Mouse (Mus musculus): ENCODE data around the gene Prkce. TPM values are rescaled to one million over a fixed set of nuclear protein-coding genes. Genes with fewer than 3 reads are reported as not detected.

Gene Prkce
- polyA plus RNA-seq, 1 experiment from 2014 or later = 9.4 TPM

DNA sequence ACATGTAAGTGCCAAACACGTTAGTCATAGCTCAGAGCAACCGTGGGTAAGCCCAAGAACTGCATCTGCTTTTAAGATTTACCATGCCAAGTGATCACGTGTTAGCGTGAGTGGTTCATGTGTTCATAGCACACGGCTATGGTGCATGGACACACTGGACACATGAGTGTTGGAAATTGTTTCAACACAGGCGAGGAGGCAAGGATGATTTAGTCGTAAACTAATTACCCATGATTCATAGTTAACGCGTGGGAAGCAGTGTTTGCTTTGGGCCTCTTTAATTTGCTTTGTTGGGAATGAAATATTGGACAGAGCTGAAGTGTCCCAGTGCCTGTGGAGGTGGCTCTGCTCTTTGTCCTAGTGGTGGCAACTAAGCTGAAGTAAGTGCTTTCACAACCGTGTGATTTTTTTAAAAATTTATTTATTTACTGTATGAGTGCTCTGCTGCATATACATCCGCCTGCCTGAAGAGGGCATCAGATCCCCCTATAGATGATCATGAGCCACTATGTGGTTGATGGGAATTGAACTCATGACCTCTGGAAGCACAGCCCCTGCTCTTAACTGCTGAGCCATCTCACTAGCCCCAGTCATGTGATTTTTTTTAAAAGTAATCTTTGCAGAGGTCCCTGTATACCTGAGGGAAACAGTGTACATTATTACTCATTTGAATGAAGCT lies 290.9 kb downstream of the Prkce start:
- WGBS = 84% methylated on average over 11 of the region's 11 CpGs
- Histone ChIP-seq H3K27me3 (ENCODE audit: insufficient read depth, poor library complexity, severe bottlenecking) (no peaks in the 10 kb centered on the region), H3K9me3 (no peaks in the 10 kb centered on the region), H3K27ac (no peak overlapping the region), H3K4me3 (no peak overlapping the region), H3K4me1 (peaks cover 42% of the 10 kb centered on the region), H3K36me3 (no peaks in the 10 kb centered on the region)
- DNase-seq (ENCODE audit: low spot score) = no peak

DNA sequence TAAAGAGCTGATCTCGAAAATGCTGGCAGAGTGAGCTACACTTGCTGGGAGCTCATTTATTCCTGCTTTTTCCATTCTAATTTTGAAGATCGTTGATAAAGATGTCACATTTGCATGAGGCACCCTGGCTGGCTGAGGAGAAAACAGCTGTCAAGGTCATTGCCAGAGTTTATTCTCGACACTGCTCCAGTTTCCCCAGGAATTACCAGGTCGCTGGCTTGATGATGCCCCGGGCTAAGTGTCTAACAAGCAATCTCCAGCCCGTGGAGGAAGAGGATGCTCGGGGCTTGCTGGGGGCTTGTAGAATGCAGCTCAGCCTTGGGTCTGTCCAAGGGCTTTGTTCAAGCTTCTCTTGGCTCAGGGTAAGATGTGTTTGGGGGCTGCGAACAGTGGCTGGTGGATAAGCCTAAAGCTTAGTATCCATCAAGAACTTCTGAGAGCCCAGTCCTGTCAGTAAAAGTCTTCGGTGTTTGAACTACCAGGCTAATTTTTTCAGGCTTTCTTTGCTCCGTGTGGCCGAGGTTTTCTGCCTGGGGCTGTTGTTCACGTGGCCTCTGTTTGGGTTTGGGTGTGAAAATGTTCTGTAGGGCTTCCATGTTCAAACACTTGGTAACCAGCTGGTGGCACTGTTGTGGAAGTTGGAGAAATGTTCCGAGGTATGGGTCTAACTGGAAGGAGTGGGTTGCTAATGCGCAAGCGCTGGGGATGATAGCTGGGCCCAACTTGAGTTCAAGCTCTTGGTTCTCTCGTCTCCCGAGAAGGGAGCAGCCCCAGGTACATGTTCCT lies 293.3 kb downstream of the Prkce start:
- Histone ChIP-seq H3K9me3 (no peaks in the 10 kb centered on the region), H3K4me1 (peaks cover 38% of the 10 kb centered on the region), H3K36me3 (no peaks in the 10 kb centered on the region), H3K27me3 (ENCODE audit: insufficient read depth, poor library complexity, severe bottlenecking) (no peaks in the 10 kb centered on the region), H3K4me3 (no peak overlapping the region), H3K27ac (peak overlapping the region; percentile 63; the same call in 1 of the 2 replicates)
- 70% methylated on average over 17 of the region's 17 CpGs for WGBS
- DNase-seq (ENCODE audit: low spot score) = no peak

DNA sequence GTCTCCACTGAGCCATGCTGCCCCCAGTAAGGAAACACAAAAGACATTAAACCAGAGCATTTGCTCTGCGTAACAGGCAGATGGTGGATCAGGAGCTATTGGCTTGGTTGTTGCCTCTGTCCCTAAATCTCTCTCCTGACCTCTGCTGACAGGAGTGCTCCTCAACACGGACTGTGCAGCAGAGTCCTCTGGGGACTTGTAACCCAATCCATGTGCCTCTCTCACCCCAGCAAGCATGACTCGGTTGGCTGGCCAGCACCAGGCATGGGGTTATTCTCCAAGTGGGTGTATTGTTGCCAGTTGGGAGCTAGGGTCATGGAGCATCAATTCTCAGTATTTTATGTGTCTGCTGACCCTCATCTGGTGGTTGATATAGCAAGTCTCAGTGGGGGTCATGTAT lies 295.8 kb downstream of the Prkce start:
- no peak for DNase-seq (ENCODE audit: low spot score)
- H3K27ac ChIP-seq = no peak overlapping the region
- WGBS = 55% methylated on average over 3 of the region's 3 CpGs
- no peaks in the 10 kb centered on the region for H3K27me3 ChIP-seq (ENCODE audit: insufficient read depth, poor library complexity, severe bottlenecking)
- peaks cover 49% of the 10 kb centered on the region for H3K4me1 ChIP-seq
- H3K9me3 ChIP-seq = no peaks in the 10 kb centered on the region
- H3K36me3 ChIP-seq = no peaks in the 10 kb centered on the region
- no peak overlapping the region for H3K4me3 ChIP-seq

DNA sequence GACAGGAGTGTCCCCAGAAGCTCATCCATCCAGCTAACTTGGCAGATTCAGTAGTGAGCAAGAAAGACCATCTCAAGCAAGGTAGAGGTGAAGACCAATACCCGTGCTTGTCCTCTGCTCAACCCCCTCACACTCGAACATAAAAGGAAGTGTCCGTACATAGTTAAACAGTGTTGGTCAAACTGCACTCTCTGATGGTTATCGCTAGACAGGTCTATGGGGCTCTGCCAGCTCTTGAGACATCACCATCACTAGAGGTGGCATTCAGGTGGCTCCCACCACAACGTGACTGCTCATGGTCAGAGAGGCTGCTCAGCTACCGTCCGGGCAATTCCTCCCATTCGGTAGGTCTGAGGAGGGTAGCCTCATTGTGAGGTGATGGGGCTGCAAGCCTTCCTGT lies 296.6 kb downstream of the Prkce start:
- Histone ChIP-seq H3K9me3 (no peaks in the 10 kb centered on the region), H3K4me3 (no peak overlapping the region), H3K27ac (no peak overlapping the region), H3K27me3 (ENCODE audit: insufficient read depth, poor library complexity, severe bottlenecking) (no peaks in the 10 kb centered on the region), H3K36me3 (no peaks in the 10 kb centered on the region), H3K4me1 (peaks cover 57% of the 10 kb centered on the region)
- WGBS = 84% methylated on average over 8 of the region's 8 CpGs
- DNase-seq (ENCODE audit: low spot score) = no peak

DNA sequence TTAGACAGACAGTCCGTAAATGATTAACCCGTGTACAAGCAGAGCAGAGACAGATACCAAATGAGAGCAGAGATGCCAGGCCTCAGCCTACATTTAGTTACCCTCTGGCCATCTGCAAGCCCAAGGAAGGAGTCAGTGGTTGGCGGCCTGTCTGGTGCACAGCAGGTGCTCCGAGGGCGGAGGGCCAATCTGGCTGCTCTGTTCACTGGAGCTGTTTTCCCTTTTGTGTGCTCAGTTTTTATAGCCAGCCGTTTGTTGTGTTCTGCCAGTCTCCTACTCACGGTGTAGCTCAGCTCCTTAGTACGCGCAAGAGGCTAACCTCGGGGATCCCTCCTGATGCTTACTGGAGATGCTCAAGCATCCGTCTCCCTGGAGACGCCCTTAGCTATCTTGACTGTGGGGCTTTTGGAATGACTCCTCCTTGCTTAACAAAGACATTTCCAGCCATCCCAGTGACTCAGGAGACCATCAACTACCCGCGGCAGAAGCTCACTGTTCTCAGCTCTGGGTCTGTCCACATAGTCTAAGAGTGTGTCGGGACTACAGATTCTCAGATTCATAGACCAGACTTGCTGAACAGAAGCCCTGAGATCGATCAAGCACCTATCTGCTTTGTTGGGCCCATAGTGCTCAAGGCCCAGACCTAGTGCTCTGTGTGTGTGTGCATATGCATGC lies 297.2 kb downstream of the Prkce start:
- no peak overlapping the region for H3K27ac ChIP-seq
- H3K9me3 ChIP-seq = no peaks in the 10 kb centered on the region
- 80% methylated on average over 16 of the region's 16 CpGs for WGBS
- no peak for DNase-seq (ENCODE audit: low spot score)
- H3K4me1 ChIP-seq = peaks cover 63% of the 10 kb centered on the region
- H3K36me3 ChIP-seq = no peaks in the 10 kb centered on the region
- H3K4me3 ChIP-seq = no peak overlapping the region
- H3K27me3 ChIP-seq (ENCODE audit: insufficient read depth, poor library complexity, severe bottlenecking) = no peaks in the 10 kb centered on the region

DNA sequence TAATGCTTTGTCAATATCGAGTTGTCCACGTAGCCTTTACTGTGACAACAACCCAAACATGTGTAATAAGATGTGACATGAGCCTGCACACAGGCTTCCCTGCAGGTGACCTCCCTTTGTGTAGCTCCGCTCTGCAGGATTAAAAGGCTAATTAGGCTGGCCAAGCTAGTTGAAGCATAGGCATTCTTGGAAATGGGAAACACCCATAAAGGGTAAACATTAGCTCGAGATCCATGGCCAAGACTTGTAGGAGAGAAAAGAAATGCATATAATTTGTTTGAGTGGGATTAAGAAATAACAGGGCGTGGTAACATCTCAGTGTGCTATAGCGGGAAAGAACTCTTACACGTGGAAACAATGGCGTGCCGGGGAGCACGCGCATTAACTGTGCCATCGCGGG lies 298.3 kb downstream of the Prkce start:
- Histone ChIP-seq H3K4me3 (no peak overlapping the region), H3K36me3 (no peaks in the 10 kb centered on the region), H3K27me3 (ENCODE audit: insufficient read depth, poor library complexity, severe bottlenecking) (no peaks in the 10 kb centered on the region), H3K4me1 (peaks cover 66% of the 10 kb centered on the region), H3K27ac (no peak overlapping the region), H3K9me3 (no peaks in the 10 kb centered on the region)
- no peak for DNase-seq (ENCODE audit: low spot score)
- 91% methylated on average over 13 of the region's 13 CpGs for WGBS

DNA sequence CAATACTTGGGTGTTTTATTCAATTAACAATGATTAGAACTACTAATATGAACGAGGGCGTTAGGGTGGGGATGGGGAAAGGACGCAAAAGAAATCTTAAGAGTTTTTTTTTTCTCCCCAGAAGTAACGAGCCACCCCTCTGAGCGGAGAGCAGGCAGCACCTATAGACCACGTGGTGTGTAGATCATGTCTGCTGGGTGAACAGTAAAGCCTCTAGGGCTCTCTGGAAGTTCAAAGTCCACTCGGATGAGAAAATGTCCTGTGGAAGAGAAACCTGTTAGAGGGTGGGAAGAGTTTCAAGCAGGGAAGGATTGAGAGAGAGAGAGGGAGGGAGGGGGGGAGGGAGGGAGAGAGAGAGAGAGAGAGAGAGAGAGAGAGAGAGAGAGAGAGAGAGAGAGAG lies 298.8 kb downstream of the Prkce start:
- Histone ChIP-seq H3K27ac (peak overlapping the region; percentile 81), H3K4me1 (peaks cover 68% of the 10 kb centered on the region), H3K27me3 (ENCODE audit: insufficient read depth, poor library complexity, severe bottlenecking) (no peaks in the 10 kb centered on the region), H3K4me3 (no peak overlapping the region), H3K9me3 (no peaks in the 10 kb centered on the region), H3K36me3 (no peaks in the 10 kb centered on the region)
- 72% methylated on average over 7 of the region's 7 CpGs for WGBS
- DNase-seq (ENCODE audit: low spot score) = no peak

DNA sequence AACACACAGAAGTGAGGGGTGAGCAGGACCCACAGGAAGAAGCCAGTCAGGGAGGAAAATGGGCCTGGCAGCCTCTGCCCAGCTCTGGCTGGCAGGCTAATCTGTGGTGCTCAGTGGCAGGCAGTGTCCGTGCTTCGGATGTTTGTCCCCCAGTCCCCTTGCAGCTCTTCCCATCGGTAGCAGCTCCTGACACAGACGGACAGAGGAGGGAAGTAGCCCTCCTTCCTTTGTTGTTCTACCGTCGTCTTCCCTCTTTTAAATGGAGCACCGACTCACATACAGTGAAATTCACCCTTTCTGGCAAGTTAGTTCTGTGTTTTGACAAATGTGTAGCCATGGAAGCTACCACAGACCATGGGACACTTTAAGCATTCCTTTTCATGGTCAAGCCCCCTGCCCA lies 299.3 kb downstream of the Prkce start:
- Histone ChIP-seq H3K4me3 (peak overlapping the region; percentile 25; the same call in 1 of the 2 replicates), H3K4me1 (peaks cover 72% of the 10 kb centered on the region), H3K27me3 (ENCODE audit: insufficient read depth, poor library complexity, severe bottlenecking) (no peaks in the 10 kb centered on the region), H3K36me3 (no peaks in the 10 kb centered on the region), H3K27ac (peak overlapping the region; percentile 81), H3K9me3 (no peaks in the 10 kb centered on the region)
- no peak for DNase-seq (ENCODE audit: low spot score)
- WGBS = 32% methylated on average over 7 of the region's 7 CpGs

DNA sequence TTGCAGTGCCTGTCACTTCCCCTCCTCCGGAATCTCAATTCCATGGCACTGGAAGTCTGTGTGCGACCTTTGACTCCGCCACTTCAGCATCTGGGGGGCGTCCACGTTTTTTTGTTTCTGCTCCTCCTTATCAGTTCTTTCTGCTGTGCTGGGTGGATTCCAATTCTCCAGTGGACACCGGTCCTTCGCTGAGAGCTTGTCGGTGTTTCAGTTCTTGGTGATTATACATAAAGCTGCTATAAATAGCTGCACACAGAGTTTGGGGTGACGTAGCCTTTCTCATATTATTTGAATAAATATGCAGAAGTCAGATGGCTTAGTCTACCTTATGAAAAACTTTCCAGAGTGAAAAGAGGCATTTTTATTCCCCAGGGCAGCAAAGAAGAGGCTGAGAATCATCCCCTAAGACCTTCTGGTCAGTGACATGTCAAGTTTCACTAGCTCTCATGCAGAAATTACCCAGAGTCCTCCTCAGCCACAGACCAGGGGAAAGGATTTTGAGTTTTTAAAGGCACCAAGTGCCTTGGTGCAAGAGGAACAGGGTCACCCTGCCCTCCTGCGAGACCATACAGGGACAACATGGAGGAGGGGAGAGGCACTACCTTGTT lies 299.8 kb downstream of the Prkce start:
- peak overlapping the region; percentile 25; the same call in 1 of the 2 replicates for H3K4me3 ChIP-seq
- peaks cover 73% of the 10 kb centered on the region for H3K4me1 ChIP-seq
- 21% methylated on average over 10 of the region's 10 CpGs for WGBS
- H3K27ac ChIP-seq = peak overlapping the region; percentile 81
- H3K27me3 ChIP-seq (ENCODE audit: insufficient read depth, poor library complexity, severe bottlenecking) = no peaks in the 10 kb centered on the region
- H3K36me3 ChIP-seq = no peaks in the 10 kb centered on the region
- H3K9me3 ChIP-seq = no peaks in the 10 kb centered on the region
- DNase-seq (ENCODE audit: low spot score) = no peak

DNA sequence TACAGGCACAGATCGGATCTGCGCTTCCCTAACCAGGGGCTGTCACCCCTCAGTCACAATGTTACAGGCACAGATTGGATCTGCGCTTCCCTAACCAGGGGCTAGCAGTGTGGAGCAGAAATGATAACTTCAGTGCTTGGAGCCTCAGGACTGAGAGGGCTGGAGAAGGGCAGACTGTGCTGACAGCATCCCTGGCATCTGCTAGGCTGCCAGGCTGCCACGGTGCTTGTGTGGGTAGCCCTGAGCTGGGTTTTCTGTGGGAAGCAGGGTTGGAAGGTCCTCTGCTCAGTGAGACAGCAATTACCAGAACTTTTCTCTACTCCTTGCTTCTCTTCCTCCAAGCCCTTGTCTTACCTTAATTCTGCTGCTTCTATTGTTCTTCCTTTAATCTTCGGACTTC lies 300.4 kb downstream of the Prkce start:
- Histone ChIP-seq H3K4me3 (no peak overlapping the region), H3K4me1 (peaks cover 73% of the 10 kb centered on the region), H3K9me3 (no peaks in the 10 kb centered on the region), H3K27me3 (ENCODE audit: insufficient read depth, poor library complexity, severe bottlenecking) (no peaks in the 10 kb centered on the region), H3K36me3 (no peaks in the 10 kb centered on the region), H3K27ac (peak overlapping the region; percentile 81)
- WGBS = 55% methylated on average over 5 of the region's 5 CpGs
- no peak for DNase-seq (ENCODE audit: low spot score)

DNA sequence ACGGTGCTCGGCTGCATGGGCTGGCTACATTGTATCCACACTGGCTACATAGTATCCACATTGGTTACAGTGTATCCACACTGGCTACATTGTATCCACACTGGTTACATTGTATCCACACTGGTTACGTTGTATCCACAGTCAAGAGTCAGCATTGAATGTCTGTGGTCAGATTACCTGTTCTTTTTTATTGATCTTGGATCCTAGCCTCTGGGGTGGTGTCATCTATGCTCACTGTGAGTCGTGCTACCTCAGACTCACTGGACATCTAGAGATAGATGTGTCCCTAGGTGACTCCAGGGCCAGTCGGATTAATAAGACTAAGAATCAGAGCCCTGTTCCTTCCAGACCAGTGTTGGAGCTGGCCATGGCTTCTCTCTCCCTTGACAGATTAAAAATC lies 302.6 kb downstream of the Prkce start:
- Histone ChIP-seq H3K4me3 (no peak overlapping the region), H3K27me3 (ENCODE audit: insufficient read depth, poor library complexity, severe bottlenecking) (no peaks in the 10 kb centered on the region), H3K9me3 (no peaks in the 10 kb centered on the region), H3K27ac (peak overlapping the region; percentile 10; the same call in 1 of the 2 replicates), H3K4me1 (peaks cover 62% of the 10 kb centered on the region), H3K36me3 (no peaks in the 10 kb centered on the region)
- 84% methylated on average over 5 of the region's 5 CpGs for WGBS
- no peak for DNase-seq (ENCODE audit: low spot score)

DNA sequence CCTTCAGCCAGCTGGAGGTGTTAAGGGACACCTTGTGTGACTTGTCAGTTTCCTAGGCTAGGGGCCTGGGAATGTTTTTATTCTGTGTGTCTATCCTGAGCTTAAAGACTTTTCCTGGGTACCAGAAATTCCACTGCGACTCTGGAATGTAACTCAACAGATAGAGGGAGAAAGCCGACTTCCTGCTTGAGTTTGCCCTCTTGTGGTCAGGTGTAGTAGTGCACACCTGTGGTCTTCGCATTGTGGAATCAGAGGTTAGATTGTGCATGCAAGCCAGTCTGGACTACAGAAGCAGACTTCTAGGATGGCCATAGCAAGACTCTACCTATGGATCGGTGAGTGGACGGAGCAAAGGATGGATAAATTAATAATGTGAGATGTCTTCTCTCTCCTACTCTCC lies 304.1 kb downstream of the Prkce start:
- H3K4me1 ChIP-seq = peaks cover 52% of the 10 kb centered on the region

DNA sequence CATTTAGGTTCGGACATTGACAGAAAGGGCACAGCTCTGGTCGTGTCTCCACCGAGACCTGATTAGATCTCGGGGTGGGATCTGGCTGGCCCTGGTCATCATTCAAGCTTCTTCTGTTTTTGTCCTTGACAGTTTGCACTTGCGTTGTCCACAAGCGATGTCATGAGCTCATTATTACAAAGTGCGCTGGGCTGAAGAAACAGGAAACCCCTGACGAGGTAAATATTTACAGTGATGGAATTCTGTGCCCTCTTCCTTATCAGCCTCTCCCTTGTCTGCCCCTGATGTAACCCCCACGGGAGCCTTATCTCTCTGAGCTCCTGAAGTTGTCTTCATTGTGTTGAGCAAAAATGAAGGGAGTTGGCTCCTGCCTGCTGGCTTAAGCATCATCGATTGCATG lies 309.1 kb downstream of the Prkce start:
- Histone ChIP-seq H3K9me3 (no peaks in the 10 kb centered on the region), H3K27me3 (ENCODE audit: insufficient read depth, poor library complexity, severe bottlenecking) (no peaks in the 10 kb centered on the region), H3K36me3 (0 out of 2 replicates have a peak, but pooled peaks cover 5% of the 10 kb centered on the region), H3K27ac (no peak overlapping the region), H3K4me1 (peaks cover 3% of the 10 kb centered on the region; the same call in 1 of the 2 replicates), H3K4me3 (no peak overlapping the region)
- WGBS = 67% methylated on average over 10 of the region's 10 CpGs
- no peak for DNase-seq (ENCODE audit: low spot score)

More for the DNA sequence above, 304.1 kb downstream of the Prkce start:
- WGBS = 39% methylated on average over 5 of the region's 5 CpGs
- H3K27me3 ChIP-seq (ENCODE audit: insufficient read depth, poor library complexity, severe bottlenecking) = no peaks in the 10 kb centered on the region
- no peak for DNase-seq (ENCODE audit: low spot score)
- no peak overlapping the region for H3K27ac ChIP-seq
- no peaks in the 10 kb centered on the region for H3K36me3 ChIP-seq
- no peaks in the 10 kb centered on the region for H3K9me3 ChIP-seq
- H3K4me3 ChIP-seq = no peak overlapping the region
